In genomic region chr2:62557417-62557816, GRCm38 (mm10) we compare ENCODE assay signal across 19 mouse cellular contexts. TPM values are rescaled to one million over a fixed set of nuclear protein-coding genes. Genes with fewer than 3 reads are reported as not detected.
DNase-seq lines count a peak whose midpoint lies in the region; ATAC-seq and TF ChIP-seq lines count a peak whose summit lies in the region.
"Had no signal": no experiment of that assay in that cellular context is flagged by ENCODE, and none has a peak within 500 bp of the region (broad histone marks: within the 10 kb centered on the region; RNA-seq: fewer than 3 reads in every experiment).

No protein-coding gene starts in this region.

- no peak overlapping the region for H3K9ac ChIP-seq in intestine, postnatal 0 days (ENCODE audit: low read depth, low read length)
- H3K9ac ChIP-seq in intestine, embryonic 16.5 days (ENCODE audit: low read depth, low read length) = no peak overlapping the region
- H3K9ac ChIP-seq: midbrain, embryonic 15.5 days; neural tube, embryonic 12.5 days had no signal

- no peak overlapping the region for H3K4me2 ChIP-seq in intestine, postnatal 0 days (replicated peaks; ENCODE audit: low read depth)
- no peak overlapping the region for H3K4me2 ChIP-seq in intestine, embryonic 16.5 days (ENCODE audit: low read depth, low read length)
- H3K4me2 ChIP-seq: heart, embryonic 11.5 days; midbrain, embryonic 15.5 days; neural tube, embryonic 12.5 days had no signal

- ATAC-seq in intestine, postnatal 0 days = no peak
- ATAC-seq in intestine, embryonic 16.5 days = no peak
- no peak for ATAC-seq in frontal cortex, adult (ENCODE audit: low TSS enrichment)
- ATAC-seq: inflammation-experienced regulatory T-cells, adult 6 months; midbrain, embryonic 15.5 days had no signal

- H3K27me3 ChIP-seq in intestine, postnatal 0 days (replicated peaks; ENCODE audit: control insufficient read depth, insufficient read depth, low read length) = no peaks in the 10 kb centered on the region
- no peaks in the 10 kb centered on the region for H3K27me3 ChIP-seq in intestine, embryonic 16.5 days (replicated peaks; ENCODE audit: control insufficient read depth, insufficient read depth, low read length)
- no peaks in the 10 kb centered on the region for H3K27me3 ChIP-seq in E14TG2a.4 (ENCODE audit: insufficient read depth, low read length)
- H3K27me3 ChIP-seq: midbrain, embryonic 15.5 days; neural tube, embryonic 12.5 days had no signal

- peak; percentile 33 for DNase-seq in A20 (ENCODE audit: low read depth, low spot score)
- DNase-seq in c-Kit-negative CD71-positive TER-119-positive erythroid progenitor cells, embryonic 14.5 days (ENCODE audit: low read depth, low spot score) = peak; percentile 12
- DNase-seq in adrenal gland, postnatal 36 days = no peak
- DNase-seq in embryo, embryonic 10 days (ENCODE audit: low spot score) = no peak
- DNase-seq: adrenal gland, postnatal 10 days; cerebellum, postnatal 25 days; gastrocnemius, postnatal 36 days; heart, postnatal 36 days; right cerebral cortex, postnatal 25 days; thymus, adult 18-20 months had no signal

- H3K9me3 ChIP-seq in intestine, postnatal 0 days (ENCODE audit: control insufficient read depth) = no peaks in the 10 kb centered on the region
- no peaks in the 10 kb centered on the region for H3K9me3 ChIP-seq in intestine, embryonic 16.5 days (ENCODE audit: control insufficient read depth, low read length)
- peaks cover 6% of the 10 kb centered on the region; the same call in 1 of the 2 replicates for H3K9me3 ChIP-seq in E14TG2a.4 (ENCODE audit: low read length)
- H3K9me3 ChIP-seq: midbrain, embryonic 15.5 days; neural tube, embryonic 12.5 days had no signal

- no peaks in the 10 kb centered on the region for H3K36me3 ChIP-seq in intestine, postnatal 0 days (ENCODE audit: control insufficient read depth, insufficient read depth)
- no peaks in the 10 kb centered on the region for H3K36me3 ChIP-seq in intestine, embryonic 16.5 days (ENCODE audit: control insufficient read depth, insufficient read depth, low read length)
- no peaks in the 10 kb centered on the region for H3K36me3 ChIP-seq in E14TG2a.4 (ENCODE audit: insufficient read depth, low read length)
- H3K36me3 ChIP-seq: midbrain, embryonic 15.5 days; neural tube, embryonic 12.5 days had no signal

- WGBS in intestine, postnatal 0 days = 78% methylated on average over 2 of the region's 2 CpGs
- 78% methylated on average over 2 of the region's 2 CpGs for WGBS in intestine, embryonic 16.5 days

- no peak overlapping the region for H3K27ac ChIP-seq in intestine, postnatal 0 days (ENCODE audit: low read depth, low read length)
- no peak overlapping the region for H3K27ac ChIP-seq in intestine, embryonic 16.5 days (ENCODE audit: low read length)
- H3K27ac ChIP-seq: macrophage; midbrain, embryonic 15.5 days; neural tube, embryonic 12.5 days had no signal

- TF ChIP-seq CTCF in intestine, postnatal 0 days (IDR thresholded peaks at IDR 0.05; ENCODE audit: low read depth) = peak; percentile 52
- peak; percentile 37 for TF ChIP-seq CTCF in E14TG2a.4 (conservative IDR thresholded peaks at IDR 0.05; ENCODE audit: low read length)

- no peak overlapping the region for H3K4me3 ChIP-seq in intestine, postnatal 0 days (ENCODE audit: low read depth, low read length)
- no peak overlapping the region for H3K4me3 ChIP-seq in intestine, embryonic 16.5 days (ENCODE audit: low read length)
- no peak overlapping the region for H3K4me3 ChIP-seq in E14TG2a.4 (replicated peaks; ENCODE audit: low read length)
- H3K4me3 ChIP-seq: midbrain, embryonic 15.5 days; neural tube, embryonic 12.5 days had no signal

- no peaks in the 10 kb centered on the region for H3K4me1 ChIP-seq in intestine, postnatal 0 days (replicated peaks; ENCODE audit: control insufficient read depth, insufficient read depth, low read length)
- no peaks in the 10 kb centered on the region for H3K4me1 ChIP-seq in intestine, embryonic 16.5 days (ENCODE audit: control insufficient read depth, insufficient read depth, low read length)
- no peaks in the 10 kb centered on the region for H3K4me1 ChIP-seq in E14TG2a.4 (replicated peaks; ENCODE audit: low read depth, low read length)
- H3K4me1 ChIP-seq: midbrain, embryonic 15.5 days; neural tube, embryonic 12.5 days had no signal

RNA-seq across cellular contexts. Expression of gene Fap, which starts 16.5 kb away (rescaled TPM):
- 2.8 and 3.6 TPM in 2 replicates for polyA plus RNA-seq in intestine, postnatal 0 days (2015; fragmentation: Nextera tagmentation; extraction: Ambion mirVana)
- 10.0 and 10.5 TPM in 2 replicates for polyA plus RNA-seq in intestine, embryonic 16.5 days (2015; fragmentation: Nextera tagmentation; extraction: Ambion mirVana)
- total RNA-seq in adrenal gland, postnatal 36 days (2021) = 1 to 10 TPM; 2.7 to 3.0 TPM

Comparison
In these comparisons a context has a peak if more than half of its experiments do, and no peak if none do; other contexts are left out.
1. DNase-seq: peak in A20 (single experiment) and c-Kit-negative CD71-positive TER-119-positive erythroid progenitor cells, embryonic 14.5 days (single experiment); none in adrenal gland, postnatal 36 days (0 of 2) and embryo, embryonic 10 days (single experiment).